Comparison of ENCODE assay signal across 9 mouse cellular contexts in genomic region chr3:129744803-129745202, GRCm38 (mm10). TPM values are rescaled to one million over a fixed set of nuclear protein-coding genes. Genes with fewer than 3 reads are reported as not detected.
DNase-seq lines count a peak whose midpoint lies in the region; ATAC-seq and TF ChIP-seq lines count a peak whose summit lies in the region.
"Had no signal": no experiment of that assay in that cellular context is flagged by ENCODE, and none has a peak within 500 bp of the region (broad histone marks: within the 10 kb centered on the region; RNA-seq: fewer than 3 reads in every experiment).

No protein-coding gene starts in this region.

- H3K27me3 ChIP-seq in intestine, postnatal 0 days (replicated peaks; ENCODE audit: control insufficient read depth, insufficient read depth, low read length), result no peaks in the 10 kb centered on the region
- no peaks in the 10 kb centered on the region for H3K27me3 ChIP-seq in intestine, embryonic 15.5 days (replicated peaks)
- H3K27me3 ChIP-seq in E14TG2a.4 (ENCODE audit: insufficient read depth, low read length), result peaks cover 4% of the 10 kb centered on the region; the same call in 1 of the 2 replicates

- no peak overlapping the region for H3K4me3 ChIP-seq in intestine, postnatal 0 days (ENCODE audit: low read depth, low read length)
- H3K4me3 ChIP-seq in intestine, embryonic 15.5 days (replicated peaks), result no peak overlapping the region
- no peak overlapping the region for H3K4me3 ChIP-seq in E14TG2a.4 (replicated peaks; ENCODE audit: low read length)

- H3K4me2 ChIP-seq in intestine, postnatal 0 days (replicated peaks; ENCODE audit: low read depth), result no peak overlapping the region
- no peak overlapping the region for H3K4me2 ChIP-seq in intestine, embryonic 15.5 days (replicated peaks)

- H3K4me1 ChIP-seq in intestine, postnatal 0 days (replicated peaks; ENCODE audit: control insufficient read depth, insufficient read depth, low read length), result no peaks in the 10 kb centered on the region
- no peaks in the 10 kb centered on the region for H3K4me1 ChIP-seq in intestine, embryonic 15.5 days (replicated peaks)
- no peaks in the 10 kb centered on the region for H3K4me1 ChIP-seq in E14TG2a.4 (replicated peaks; ENCODE audit: low read depth, low read length)

- DNase-seq in adrenal gland, postnatal 14 days, result peak; percentile 40
- peak; percentile 38 for DNase-seq in kidney, postnatal 14 days
- peak; percentile 70 for DNase-seq in retina, embryonic 14.5 days (ENCODE audit: low spot score)
- no peak for DNase-seq in MN1 (ENCODE audit: low spot score)

- ATAC-seq in intestine, postnatal 0 days, result no peak
- ATAC-seq in intestine, embryonic 15.5 days, result no peak

- peak; percentile 64 for TF ChIP-seq CTCF in intestine, postnatal 0 days (IDR thresholded peaks at IDR 0.05; ENCODE audit: low read depth)
- peak; percentile 87 for TF ChIP-seq CTCF in E14TG2a.4 (conservative IDR thresholded peaks at IDR 0.05; ENCODE audit: low read length)

- no peaks in the 10 kb centered on the region for H3K9me3 ChIP-seq in intestine, postnatal 0 days (ENCODE audit: control insufficient read depth)
- H3K9me3 ChIP-seq in intestine, embryonic 15.5 days, result no peaks in the 10 kb centered on the region
- peaks cover 7% of the 10 kb centered on the region; the same call in 1 of the 2 replicates for H3K9me3 ChIP-seq in E14TG2a.4 (ENCODE audit: low read length)

- no peaks in the 10 kb centered on the region for H3K36me3 ChIP-seq in intestine, postnatal 0 days (ENCODE audit: control insufficient read depth, insufficient read depth)
- no peaks in the 10 kb centered on the region for H3K36me3 ChIP-seq in intestine, embryonic 15.5 days
- H3K36me3 ChIP-seq in E14TG2a.4 (ENCODE audit: insufficient read depth, low read length), result no peaks in the 10 kb centered on the region

- 62% methylated on average over 8 of the region's 8 CpGs for WGBS in intestine, postnatal 0 days
- 65% methylated on average over 8 of the region's 8 CpGs for whole genome bisulfite sequencing in intestine, embryonic 15.5 days

- H3K27ac ChIP-seq in intestine, postnatal 0 days (ENCODE audit: low read depth, low read length), result no peak overlapping the region
- no peak overlapping the region for H3K27ac ChIP-seq in intestine, embryonic 15.5 days
- H3K27ac ChIP-seq: macrophage had no signal

- H3K9ac ChIP-seq in intestine, postnatal 0 days (ENCODE audit: low read depth, low read length), result no peak overlapping the region
- H3K9ac ChIP-seq in intestine, embryonic 15.5 days, result no peak overlapping the region

RNA-seq across cellular contexts. Expression of gene Egf, which starts 10.3 kb away (rescaled TPM):
- 0.84 and 0.85 TPM in 2 replicates for polyA plus RNA-seq in intestine, postnatal 0 days (2015; fragmentation: Nextera tagmentation; extraction: Ambion mirVana)
- polyA plus RNA-seq in intestine, embryonic 15.5 days (2015; fragmentation: Nextera tagmentation; extraction: Ambion mirVana), result 1.5 and 2.0 TPM in 2 replicates
- total RNA-seq in adrenal gland, postnatal 14 days (2021), result 0.64 and 0.82 TPM in 2 replicates

RNA-seq across cellular contexts. Expression of gene Lrit3, which starts 59.0 kb away (rescaled TPM):
- polyA plus RNA-seq in intestine, postnatal 0 days (2015; fragmentation: Nextera tagmentation; extraction: Ambion mirVana), result 0.05 TPM in 1 of 2 replicates, not detected in the other
- not detected in 2 replicates for polyA plus RNA-seq in intestine, embryonic 15.5 days (2015; fragmentation: Nextera tagmentation; extraction: Ambion mirVana)
- total RNA-seq in adrenal gland, postnatal 14 days (2021), result not detected in 2 replicates
- total RNA-seq: heart, adult 18-20 months had no signal
- polyA plus RNA-seq: macrophage had no signal
